Mouse (Mus musculus) liver, embryonic 12.5 days (tissue): ENCODE data around the gene Fnbp4. TPM values are rescaled to one million over a fixed set of nuclear protein-coding genes. Genes with fewer than 3 reads are reported as not detected.
"Not testable (repeated sequence)": the region's sequence is repeated elsewhere in the genome, so short reads cannot be mapped to it uniquely, and the experiment has no call there.

ENCODE experiments used
- ATAC-seq: fragments of 200-750 bp; cut with Nextera tagmentation; 2 replicates; pipeline ENCODE4 v1.8.0; 2017; ENCODE audit warnings: moderate number of reproducible peaks, mild to moderate bottlenecking, moderate library complexity
- H3K27ac ChIP-seq: fragments of 300-500 bp; sonication (generic); 2 replicates; pipeline ENCODE4 v1.5.1; 2016; ENCODE audit warnings: mild to moderate bottlenecking
- H3K27me3 ChIP-seq: fragments of 300-500 bp; sonication (generic); replicated peaks from 2 replicates; pipeline ENCODE4 v1.6.1; 2016; ENCODE audit warnings: mild to moderate bottlenecking, moderate library complexity
- H3K36me3 ChIP-seq: fragments of 300-500 bp; sonication (generic); 2 replicates; pipeline ENCODE4 v1.6.1; 2016; ENCODE audit warnings: mild to moderate bottlenecking, moderate library complexity
- H3K4me1 ChIP-seq: fragments of 300-500 bp; sonication (generic); 2 replicates; pipeline ENCODE4 v1.6.1; 2016
- H3K4me2 ChIP-seq: fragments of 300-500 bp; sonication (generic); 2 replicates; pipeline ENCODE4 v1.6.1; 2016; ENCODE audit warnings: mild to moderate bottlenecking, moderate library complexity
- H3K4me3 ChIP-seq: fragments of 300-500 bp; sonication (generic); 2 replicates; pipeline ENCODE4 v1.5.1; 2016; ENCODE audit warnings: mild to moderate bottlenecking, moderate library complexity
- H3K9ac ChIP-seq: fragments of 300-500 bp; sonication (generic); 2 replicates; pipeline ENCODE4 v1.6.1; 2016; ENCODE audit warnings: mild to moderate bottlenecking, moderate library complexity
- H3K9me3 ChIP-seq: fragments of 300-500 bp; sonication (generic); replicated peaks from 2 replicates; pipeline ENCODE4 v1.6.1; 2016; ENCODE audit warnings: mild to moderate bottlenecking, moderate library complexity
- WGBS: fragments of 180-500 bp; shearing (Covaris S2); methylation state at CpG from one replicate; pipeline ENCODE4 v1.1.7; 2016; ENCODE audit not compliant: insufficient replicate concordance; 5-methylcytosine and 5-hydroxymethylcytosine counted together
- polyA plus RNA-seq: library from polyadenylated mRNA; unstranded; fragments of >200 nt; fragmentation: Nextera tagmentation; extraction: Ambion mirVana; gene quantifications from 2 replicates; pipeline ENCODE4 v1.2.1, GENCODE M21; 2016

Fnbp4 gene
- polyA plus RNA-seq, 1 experiment from 2014 or later: 62.9 TPM

- Histone ChIP-seq H3K27ac (no peak overlapping the region), H3K4me3 (no peak overlapping the region), H3K9ac (no peak overlapping the region), H3K27me3 (0 out of 2 replicates have a peak, but pooled peaks cover 6% of the 10 kb centered on the region), H3K4me2 (no peak overlapping the region), H3K9me3 (no peaks in the 10 kb centered on the region), H3K4me1 (no peaks in the 10 kb centered on the region), H3K36me3 (no peaks in the 10 kb centered on the region)
- ATAC-seq: no peak
- WGBS: 57% methylated on average over 6 of the region's 6 CpGs
Measured at GRCm38 (mm10) chr2:90808241-90809126, 63.3 kb downstream of the Fnbp4 start.

- Histone ChIP-seq H3K36me3 (no peaks in the 10 kb centered on the region), H3K27ac (no peak overlapping the region), H3K4me1 (no peaks in the 10 kb centered on the region), H3K4me3 (no peak overlapping the region), H3K27me3 (0 out of 2 replicates have a peak, but pooled peaks cover 6% of the 10 kb centered on the region), H3K9me3 (no peaks in the 10 kb centered on the region), H3K4me2 (no peak overlapping the region), H3K9ac (no peak overlapping the region)
- WGBS: 63% methylated on average over 8 of the region's 8 CpGs
- ATAC-seq: no peak
Measured at GRCm38 (mm10) chr2:90810751-90811150, 65.6 kb downstream of the Fnbp4 start.

- H3K4me2 ChIP-seq: no peak overlapping the region
- no peak overlapping the region for H3K27ac ChIP-seq
- no peaks in the 10 kb centered on the region for H3K9me3 ChIP-seq
- 64% methylated on average over 2 of the region's 2 CpGs for WGBS
- H3K4me3 ChIP-seq: no peak overlapping the region
- 0 out of 2 replicates have a peak, but pooled peaks cover 6% of the 10 kb centered on the region for H3K27me3 ChIP-seq
- H3K4me1 ChIP-seq: no peaks in the 10 kb centered on the region
- no peaks in the 10 kb centered on the region for H3K36me3 ChIP-seq
- no peak for ATAC-seq
- no peak overlapping the region for H3K9ac ChIP-seq
Measured at GRCm38 (mm10) chr2:90815266-90815665, 70.1 kb downstream of the Fnbp4 start.

- no peak for ATAC-seq
- WGBS: 70% methylated on average over 4 of the region's 4 CpGs
- H3K27ac ChIP-seq: no peak overlapping the region
Measured at GRCm38 (mm10) chr2:90816144-90816543, 71.0 kb downstream of the Fnbp4 start.

GRCm38 (mm10) chr2:90818710-90819109, 73.5 kb downstream of the Fnbp4 start:
- H3K4me2 ChIP-seq: no peak overlapping the region
- H3K9me3 ChIP-seq: no peaks in the 10 kb centered on the region
- no peaks in the 10 kb centered on the region for H3K27me3 ChIP-seq
- no peaks in the 10 kb centered on the region for H3K4me1 ChIP-seq
- H3K27ac ChIP-seq: no peak overlapping the region
- H3K4me3 ChIP-seq: no peak overlapping the region
- H3K9ac ChIP-seq: no peak overlapping the region
- 77% methylated on average over 3 of the region's 3 CpGs for WGBS
- no peak for ATAC-seq
- no peaks in the 10 kb centered on the region for H3K36me3 ChIP-seq

More at GRCm38 (mm10) chr2:90816144-90816543, 71.0 kb downstream of the Fnbp4 start:
- H3K4me1 ChIP-seq: no peaks in the 10 kb centered on the region
- no peak overlapping the region for H3K4me2 ChIP-seq
- H3K36me3 ChIP-seq: no peaks in the 10 kb centered on the region
- 0 out of 2 replicates have a peak, but pooled peaks cover 6% of the 10 kb centered on the region for H3K27me3 ChIP-seq
- no peak overlapping the region for H3K4me3 ChIP-seq
- no peaks in the 10 kb centered on the region for H3K9me3 ChIP-seq
- no peak overlapping the region for H3K9ac ChIP-seq

- no peak for ATAC-seq
- Histone ChIP-seq H3K9ac (no peak overlapping the region), H3K4me3 (no peak overlapping the region), H3K4me1 (no peaks in the 10 kb centered on the region), H3K9me3 (no peaks in the 10 kb centered on the region), H3K36me3 (no peaks in the 10 kb centered on the region), H3K27ac (no peak overlapping the region), H3K27me3 (no peaks in the 10 kb centered on the region), H3K4me2 (no peak overlapping the region)
- WGBS: 64% methylated on average over 3 of the region's 3 CpGs
Measured at GRCm38 (mm10) chr2:90820894-90821293, 75.7 kb downstream of the Fnbp4 start.

GRCm38 (mm10) chr2:90822978-90823377, 77.8 kb downstream of the Fnbp4 start:
- no peak for ATAC-seq
- Histone ChIP-seq H3K4me2 (no peak overlapping the region), H3K4me1 (no peaks in the 10 kb centered on the region), H3K4me3 (no peak overlapping the region), H3K9me3 (no peaks in the 10 kb centered on the region), H3K27ac (no peak overlapping the region), H3K27me3 (no peaks in the 10 kb centered on the region), H3K9ac (no peak overlapping the region), H3K36me3 (no peaks in the 10 kb centered on the region)
- WGBS: 86% methylated on average over 2 of the region's 2 CpGs

GRCm38 (mm10) chr2:90823781-90824180, 78.6 kb downstream of the Fnbp4 start:
- WGBS: 71% methylated on average over 6 of the region's 6 CpGs
- ATAC-seq: no peak
- H3K36me3 ChIP-seq: no peaks in the 10 kb centered on the region

GRCm38 (mm10) chr2:90824528-90824927, 79.4 kb downstream of the Fnbp4 start:
- H3K4me1 ChIP-seq, H3K4me2 ChIP-seq, H3K27me3 ChIP-seq, H3K9me3 ChIP-seq, ATAC-seq, H3K4me3 ChIP-seq, H3K9ac ChIP-seq, H3K27ac ChIP-seq, H3K36me3 ChIP-seq: not testable (repeated sequence)
- 71% methylated on average over 10 of the region's 10 CpGs for WGBS

More at GRCm38 (mm10) chr2:90823781-90824180, 78.6 kb downstream of the Fnbp4 start:
- Histone ChIP-seq H3K4me3 (no peak overlapping the region), H3K4me2 (no peak overlapping the region), H3K9me3 (no peaks in the 10 kb centered on the region), H3K27ac (no peak overlapping the region), H3K9ac (no peak overlapping the region), H3K4me1 (no peaks in the 10 kb centered on the region), H3K27me3 (no peaks in the 10 kb centered on the region)

- WGBS: 60% methylated on average over 11 of the region's 11 CpGs
- H3K4me1 ChIP-seq: no peaks in the 10 kb centered on the region
- no peak overlapping the region for H3K9ac ChIP-seq
- no peak for ATAC-seq
- no peaks in the 10 kb centered on the region for H3K36me3 ChIP-seq
- H3K4me2 ChIP-seq: no peak overlapping the region
- H3K27ac ChIP-seq: no peak overlapping the region
- no peaks in the 10 kb centered on the region for H3K27me3 ChIP-seq
- no peaks in the 10 kb centered on the region for H3K9me3 ChIP-seq
- H3K4me3 ChIP-seq: no peak overlapping the region
Measured at GRCm38 (mm10) chr2:90825515-90826172, 80.5 kb downstream of the Fnbp4 start.

GRCm38 (mm10) chr2:90828739-90829138, 83.6 kb downstream of the Fnbp4 start:
- H3K36me3 ChIP-seq: no peaks in the 10 kb centered on the region
- H3K9ac ChIP-seq: no peak overlapping the region
- H3K27me3 ChIP-seq: peaks cover 5% of the 10 kb centered on the region; the same call in 1 of the 2 replicates
- no peaks in the 10 kb centered on the region for H3K9me3 ChIP-seq
- no peak for ATAC-seq
- no peak overlapping the region for H3K4me3 ChIP-seq
- no peak overlapping the region for H3K4me2 ChIP-seq
- no peaks in the 10 kb centered on the region for H3K4me1 ChIP-seq
- WGBS: 43% methylated on average over 7 of the region's 7 CpGs
- H3K27ac ChIP-seq: no peak overlapping the region
